Mouse (Mus musculus) limb, embryonic 12.5 days (tissue): ENCODE measurements around the gene Extl1. TPM values are rescaled to one million over a fixed set of nuclear protein-coding genes. Genes with fewer than 3 reads are reported as not detected.
"Not testable (repeated sequence)": the region's sequence is repeated elsewhere in the genome, so short reads cannot be mapped to it uniquely, and the experiment has no call there.

Experiments
- ATAC-seq: fragments of 200-750 bp; cut with Nextera tagmentation; 2 replicates; pipeline ENCODE4 v1.8.0; 2017; ENCODE audit warnings: low read depth, moderate TSS enrichment; ENCODE audit not compliant: insufficient number of reproducible peaks, insufficient read depth, low FRiP score, low TSS enrichment
- H3K27ac ChIP-seq: fragments of 300-500 bp; sonication (generic); 2 replicates; pipeline ENCODE4 v1.5.1; 2016; ENCODE audit warnings: mild to moderate bottlenecking, moderate library complexity
- H3K27me3 ChIP-seq: fragments of 300-500 bp; sonication (generic); 2 replicates; pipeline ENCODE4 v1.6.1; 2016; ENCODE audit warnings: mild to moderate bottlenecking, moderate library complexity
- H3K36me3 ChIP-seq: fragments of 300-500 bp; sonication (generic); 2 replicates; pipeline ENCODE4 v1.6.1; 2016; ENCODE audit warnings: mild to moderate bottlenecking, moderate library complexity
- H3K4me1 ChIP-seq: fragments of 300-500 bp; sonication (generic); replicated peaks from 2 replicates; pipeline ENCODE4 v1.6.1; 2016
- H3K4me2 ChIP-seq: fragments of 300-500 bp; sonication (generic); 2 replicates; pipeline ENCODE4 v1.6.1; 2016; ENCODE audit warnings: mild to moderate bottlenecking, moderate library complexity
- H3K4me3 ChIP-seq: fragments of 300-500 bp; sonication (generic); replicated peaks from 2 replicates; pipeline ENCODE4 v1.5.1; 2016; ENCODE audit warnings: mild to moderate bottlenecking
- H3K9ac ChIP-seq: fragments of 300-500 bp; sonication (generic); replicated peaks from 2 replicates; pipeline ENCODE4 v1.6.1; 2016; ENCODE audit warnings: mild to moderate bottlenecking, moderate library complexity
- H3K9me3 ChIP-seq: fragments of 300-500 bp; sonication (generic); 2 replicates; pipeline ENCODE4 v1.6.1; 2016; ENCODE audit warnings: mild to moderate bottlenecking, moderate library complexity
- WGBS: fragments of 180-500 bp; shearing (Covaris S2); methylation state at CpG from one replicate; pipeline ENCODE4 v1.1.7; 2016; 5-methylcytosine and 5-hydroxymethylcytosine counted together
- polyA plus RNA-seq: library from polyadenylated mRNA; unstranded; fragments of >200 nt; fragmentation: Nextera tagmentation; extraction: Ambion mirVana; gene quantifications from 2 replicates; pipeline ENCODE4 v1.2.1, GENCODE M21; 2016

The Extl1 gene
- polyA plus RNA-seq, 1 experiment from 2014 or later = 3.4 TPM

GRCm38 (mm10) chr4:134351329-134352260 is 32.1 kb downstream of the Extl1 start:
- Histone ChIP-seq H3K4me2 (no peak overlapping the region), H3K9me3 (no peaks in the 10 kb centered on the region)
- no peak for ATAC-seq

DNA sequence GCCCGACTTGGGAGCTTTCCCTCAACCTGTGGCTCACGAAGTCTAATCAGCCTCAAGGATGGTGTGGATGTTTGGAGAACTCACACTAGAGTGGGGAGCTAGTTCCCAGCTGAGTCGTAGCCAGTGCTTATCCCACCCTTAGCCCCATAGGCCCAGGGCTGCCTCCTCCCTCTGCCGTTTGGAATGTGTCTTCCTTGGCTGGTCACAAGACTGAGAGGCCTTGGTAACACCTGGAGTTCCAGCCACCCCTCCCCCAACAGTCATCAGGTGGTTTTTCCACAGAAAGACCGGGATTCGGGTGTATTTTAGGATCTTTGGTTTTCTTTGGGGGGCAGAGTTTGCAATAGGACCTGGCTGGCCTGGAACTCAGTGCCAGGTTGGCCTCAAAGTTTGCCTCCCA is 33.0 kb downstream of the Extl1 start:
- H3K9ac ChIP-seq = no peak overlapping the region
- WGBS = 88% methylated on average over 6 of the region's 6 CpGs
- no peak for ATAC-seq
- peaks cover 24% of the 10 kb centered on the region for H3K27me3 ChIP-seq
- no peak overlapping the region for H3K27ac ChIP-seq
- no peaks in the 10 kb centered on the region for H3K36me3 ChIP-seq
- H3K4me2 ChIP-seq = no peak overlapping the region
- no peak overlapping the region for H3K4me3 ChIP-seq
- no peaks in the 10 kb centered on the region for H3K9me3 ChIP-seq
- peaks cover 16% of the 10 kb centered on the region for H3K4me1 ChIP-seq

More at GRCm38 (mm10) chr4:134351329-134352260, 32.1 kb downstream of the Extl1 start:
- H3K9ac ChIP-seq = no peak overlapping the region
- no peaks in the 10 kb centered on the region for H3K36me3 ChIP-seq
- peaks cover 15% of the 10 kb centered on the region for H3K27me3 ChIP-seq
- 51% methylated on average over 18 of the region's 18 CpGs for WGBS
- no peak overlapping the region for H3K27ac ChIP-seq
- peaks cover 26% of the 10 kb centered on the region for H3K4me1 ChIP-seq
- no peak overlapping the region for H3K4me3 ChIP-seq

- Histone ChIP-seq H3K36me3 (no peaks in the 10 kb centered on the region), H3K4me2 (no peak overlapping the region), H3K9ac (no peak overlapping the region), H3K27ac (no peak overlapping the region), H3K9me3 (no peaks in the 10 kb centered on the region), H3K27me3 (peaks cover 31% of the 10 kb centered on the region), H3K4me3 (no peak overlapping the region), H3K4me1 (peaks cover 14% of the 10 kb centered on the region)
- WGBS = 90% methylated on average over 7 of the region's 7 CpGs
- no peak for ATAC-seq
Observed at GRCm38 (mm10) chr4:134349829-134350228, 33.8 kb downstream of the Extl1 start.

- Histone ChIP-seq H3K27ac (no peak overlapping the region), H3K4me1 (peaks cover 18% of the 10 kb centered on the region), H3K36me3 (no peaks in the 10 kb centered on the region), H3K9ac (no peak overlapping the region), H3K4me2 (no peak overlapping the region), H3K27me3 (peaks cover 42% of the 10 kb centered on the region), H3K9me3 (no peaks in the 10 kb centered on the region), H3K4me3 (no peak overlapping the region)
- ATAC-seq = no peak
- WGBS = 78% methylated on average over 5 of the region's 5 CpGs
Observed at GRCm38 (mm10) chr4:134348545-134348944, 35.1 kb downstream of the Extl1 start.

GRCm38 (mm10) chr4:134348078-134348477 is 35.6 kb downstream of the Extl1 start:
- no peak overlapping the region for H3K4me2 ChIP-seq
- ATAC-seq = no peak
- no peak overlapping the region for H3K27ac ChIP-seq
- H3K4me3 ChIP-seq = no peak overlapping the region
- H3K9ac ChIP-seq = no peak overlapping the region
- no peaks in the 10 kb centered on the region for H3K36me3 ChIP-seq
- H3K4me1 ChIP-seq = peaks cover 23% of the 10 kb centered on the region
- peaks cover 47% of the 10 kb centered on the region for H3K27me3 ChIP-seq
- no peaks in the 10 kb centered on the region for H3K9me3 ChIP-seq
- WGBS = 79% methylated on average over 11 of the region's 11 CpGs

DNA sequence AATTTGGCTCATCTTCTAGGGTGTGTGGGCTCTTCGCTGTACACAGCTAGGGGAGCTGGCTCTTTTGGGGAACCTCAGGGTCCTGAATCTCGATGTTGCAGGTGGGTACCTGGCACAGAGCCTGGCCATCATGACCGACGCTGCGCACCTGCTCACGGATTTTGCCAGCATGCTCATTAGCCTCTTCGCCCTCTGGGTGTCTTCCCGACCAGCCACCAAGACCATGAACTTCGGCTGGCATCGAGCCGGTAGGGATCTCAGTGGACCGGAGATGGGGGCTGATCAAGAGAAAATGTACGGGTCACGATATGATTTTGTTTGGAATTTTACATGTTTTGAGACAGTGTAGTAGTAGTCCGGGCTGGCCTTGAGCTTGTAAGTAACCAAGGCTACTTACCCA is 37.8 kb downstream of the Extl1 start:
- no peak overlapping the region for H3K27ac ChIP-seq
- H3K9ac ChIP-seq = no peak overlapping the region
- H3K36me3 ChIP-seq = no peaks in the 10 kb centered on the region
- no peak overlapping the region for H3K4me2 ChIP-seq
- peaks cover 70% of the 10 kb centered on the region for H3K27me3 ChIP-seq
- peaks cover 12% of the 10 kb centered on the region for H3K4me1 ChIP-seq
- H3K4me3 ChIP-seq = no peak overlapping the region
- WGBS = 92% methylated on average over 15 of the region's 15 CpGs
- H3K9me3 ChIP-seq = 0 out of 2 replicates have a peak, but pooled peaks cover 2% of the 10 kb centered on the region
- no peak for ATAC-seq

- Histone ChIP-seq H3K9me3 (0 out of 2 replicates have a peak, but pooled peaks cover 3% of the 10 kb centered on the region), H3K4me1 (peaks cover 12% of the 10 kb centered on the region), H3K36me3 (no peaks in the 10 kb centered on the region), H3K4me2 (no peak overlapping the region), H3K27me3 (peaks cover 77% of the 10 kb centered on the region), H3K9ac (no peak overlapping the region), H3K4me3 (no peak overlapping the region), H3K27ac (no peak overlapping the region)
- ATAC-seq = no peak
- WGBS = 43% methylated on average over 3 of the region's 3 CpGs
Observed at GRCm38 (mm10) chr4:134344620-134345019, 39.0 kb downstream of the Extl1 start.

DNA sequence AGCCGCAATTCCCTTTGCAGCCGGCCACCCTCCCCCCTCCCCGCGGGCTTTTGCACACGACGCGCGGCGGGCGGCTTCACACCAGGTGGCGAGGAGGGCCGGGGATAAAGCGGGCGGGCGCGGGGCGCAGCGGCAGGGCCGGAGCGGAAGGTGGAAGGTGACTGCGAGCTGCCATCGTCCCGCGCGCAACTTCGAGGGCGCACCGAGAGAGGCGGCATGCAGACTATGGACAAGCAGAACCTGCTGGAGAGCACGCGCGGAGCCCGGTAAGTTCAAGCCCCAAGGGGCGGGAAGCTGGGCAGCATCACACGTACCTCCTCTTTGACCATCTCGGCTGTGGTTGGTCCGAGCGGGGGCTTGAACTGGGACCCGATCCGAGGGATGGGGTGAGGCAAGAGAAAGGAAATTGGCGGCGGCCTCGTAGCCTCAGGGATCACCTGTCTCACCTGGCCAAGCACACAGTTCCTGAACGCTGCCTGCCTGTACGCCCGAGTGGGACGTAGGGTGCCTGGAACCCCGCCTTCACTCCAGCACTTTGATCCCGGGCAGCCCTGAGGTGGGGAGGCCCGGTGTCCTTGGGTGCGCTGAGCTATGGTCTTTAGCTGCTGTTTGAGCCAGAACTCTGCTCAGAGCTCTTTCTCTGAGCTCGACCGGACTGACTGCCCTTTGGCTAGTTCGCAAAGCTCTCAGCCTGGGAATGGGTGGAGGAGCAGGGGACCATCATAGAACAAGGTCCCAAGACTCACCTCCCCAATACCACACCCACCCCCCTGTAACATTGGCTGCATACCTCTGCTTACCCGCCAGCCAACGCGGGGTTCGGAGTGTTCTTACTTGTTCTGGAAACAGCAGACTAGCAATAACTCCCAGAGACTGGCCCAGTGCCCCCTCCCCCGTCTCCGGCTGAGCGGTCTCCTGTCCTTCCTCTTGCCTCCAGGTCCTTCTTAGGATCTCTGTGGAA is 40.3 kb downstream of the Extl1 start, which contains the start of gene Slc30a2:
Gene Slc30a2 (plus strand): TSS at position 111 of the 961 bp plus-strand sequence.
- 0 out of 2 replicates have a peak within 1 kb of the TSS, but pooled peaks have one; percentile 46 for H3K9ac ChIP-seq
- 2% methylated on average over 61 of the region's 61 CpGs for WGBS
- peaks cover 76% of the 10 kb centered on the region for H3K27me3 ChIP-seq

DNA sequence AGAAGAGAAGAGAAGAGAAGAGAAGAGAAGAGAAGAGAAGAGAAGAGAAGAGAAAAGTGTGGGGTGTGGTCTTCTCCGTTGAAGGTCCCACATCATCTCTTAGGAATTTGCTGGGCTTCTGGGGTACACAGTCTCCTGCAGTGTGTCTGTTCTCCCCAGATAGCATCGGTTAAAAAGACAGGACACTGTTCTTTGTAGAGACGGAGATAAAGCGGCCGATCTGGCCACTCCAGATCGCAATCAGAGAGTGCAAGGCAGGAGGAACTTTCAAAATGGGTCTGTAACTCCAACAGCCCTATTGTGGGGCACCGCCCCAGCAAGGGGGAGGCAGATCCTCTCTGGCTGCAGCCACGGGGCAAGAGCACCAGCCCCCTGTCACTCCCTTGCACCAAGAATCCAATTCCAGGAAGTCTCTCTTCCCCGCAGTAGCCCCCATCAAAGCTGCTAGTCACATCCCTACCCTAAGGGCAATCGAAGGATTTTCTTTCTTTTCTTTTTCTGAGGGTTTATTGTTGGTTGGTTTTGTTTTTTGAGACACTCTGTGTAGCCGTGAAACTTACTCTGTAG is 41.4 kb downstream of the Extl1 start:
- no peak for ATAC-seq
- H3K9ac ChIP-seq = no peak overlapping the region
- no peak overlapping the region for H3K4me3 ChIP-seq
- WGBS = 35% methylated on average over 11 of the region's 11 CpGs
- H3K4me1 ChIP-seq = peaks cover 12% of the 10 kb centered on the region
- peaks cover 70% of the 10 kb centered on the region for H3K27me3 ChIP-seq
- 0 out of 2 replicates have a peak, but pooled peaks cover 7% of the 10 kb centered on the region for H3K9me3 ChIP-seq
- H3K4me2 ChIP-seq = no peak overlapping the region
- H3K36me3 ChIP-seq = no peaks in the 10 kb centered on the region
- no peak overlapping the region for H3K27ac ChIP-seq

More for the DNA sequence above, 40.3 kb downstream of the Extl1 start, which contains the start of gene Slc30a2:
- H3K9me3 ChIP-seq = 0 out of 2 replicates have a peak, but pooled peaks cover 5% of the 10 kb centered on the region
- H3K4me1 ChIP-seq = peaks cover 12% of the 10 kb centered on the region
- no peak within 1 kb of the TSS for H3K27ac ChIP-seq
- ATAC-seq = no peak
- H3K36me3 ChIP-seq = no peaks in the 10 kb centered on the region
- H3K4me2 ChIP-seq = peak within 1 kb of the TSS; percentile 58
- H3K4me3 ChIP-seq = peak within 1 kb of the TSS; percentile 38

DNA sequence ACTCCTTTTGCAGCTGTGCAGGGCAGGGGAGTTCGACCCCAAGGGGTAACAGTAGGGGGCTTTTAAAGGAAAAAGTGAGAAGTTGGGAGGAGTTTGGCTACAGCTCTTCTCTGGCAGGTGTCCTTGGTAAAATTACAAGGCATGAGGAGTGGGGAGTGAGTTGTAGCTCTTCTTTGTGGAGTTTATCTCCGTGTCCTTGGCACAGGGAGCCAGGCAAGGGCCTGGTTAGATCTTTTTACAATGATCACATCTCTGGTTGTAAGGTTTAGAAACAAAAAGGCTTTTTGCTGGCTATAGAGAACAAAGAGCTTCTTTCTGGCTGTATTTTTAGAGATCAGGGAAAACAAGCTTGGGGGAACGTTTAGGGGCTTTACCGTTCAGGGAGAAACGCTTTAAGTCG is 42.4 kb downstream of the Extl1 start:
- not testable (repeated sequence) for H3K36me3 ChIP-seq, H3K27ac ChIP-seq, H3K9me3 ChIP-seq, H3K9ac ChIP-seq, ATAC-seq, H3K4me2 ChIP-seq, H3K4me3 ChIP-seq
- Histone ChIP-seq H3K4me1 (peaks cover 12% of the 10 kb centered on the region), H3K27me3 (peaks cover 59% of the 10 kb centered on the region)
- 70% methylated on average over 6 of the region's 6 CpGs for WGBS
